Mouse (Mus musculus) olfactory bulb, adult 2 months (tissue): ENCODE results near the gene Nop14.

ENCODE experiments used
- CTCF ChIP-seq: fragments of 200-500 bp; IDR thresholded peaks from 2 replicates; pipeline ENCODE4 v1.5.1; 2012; ENCODE audit warnings: low read depth, mild to moderate bottlenecking, low read length, moderate library complexity; ENCODE audit not compliant: insufficient read depth
- POLR2A ChIP-seq: fragments of 200-500 bp; IDR thresholded peaks from 2 replicates; pipeline ENCODE4 v1.6.1; 2012; ENCODE audit warnings: mild to moderate bottlenecking, low read depth, low read length, moderate library complexity; ENCODE audit not compliant: insufficient read depth

- TF ChIP-seq CTCF (no peak), POLR2A (no peak)
These were observed 26.3 kb downstream of the Nop14 start for GRCm38 (mm10) chr5:34633641-34634040.
